16 mouse cellular contexts compared by ENCODE assay signal in the genomic region with DNA sequence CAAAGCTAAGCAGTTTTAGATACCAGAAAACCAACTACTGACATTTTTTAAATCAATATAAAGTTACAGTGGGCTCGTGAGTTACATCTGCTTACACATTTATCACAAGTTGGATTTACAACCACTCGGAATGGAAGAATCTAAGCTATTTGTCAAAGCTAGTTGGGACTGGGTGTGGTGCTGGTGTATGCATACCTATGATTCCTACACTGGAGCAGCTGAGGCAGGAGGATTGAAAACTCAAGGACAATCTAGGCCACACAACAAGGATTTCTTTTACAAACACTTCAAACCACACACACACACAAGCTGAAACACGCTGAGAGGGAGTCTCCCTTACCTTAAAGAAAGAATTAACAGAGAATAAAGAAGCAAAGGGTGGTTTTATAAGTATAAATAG.
"Had no signal": no experiment of that assay in that cellular context is flagged by ENCODE, and none has a peak within 500 bp of the region (broad histone marks: within the 10 kb centered on the region; RNA-seq: fewer than 3 reads in every experiment).

No protein-coding gene starts in this region.

- H3K4me3 ChIP-seq: megakaryocyte, embryonic 14.5 days; midbrain, embryonic 13.5 days; midbrain, embryonic 15.5 days; neural tube, embryonic 12.5 days; stomach, embryonic 15.5 days had no signal

- H3K9me3 ChIP-seq: megakaryocyte, embryonic 14.5 days; midbrain, embryonic 13.5 days; midbrain, embryonic 15.5 days; neural tube, embryonic 12.5 days; stomach, embryonic 15.5 days had no signal

- DNase-seq: lung, adult 18-20 months; lung, embryonic 14.5 days; lung, postnatal 14 days; lung, postnatal 36 days; right cerebral cortex, postnatal 14 days; thymus, adult 2 months; thymus, postnatal 25 days; thymus, postnatal 4 days had no signal

- H3K27me3 ChIP-seq: megakaryocyte, embryonic 14.5 days; midbrain, embryonic 13.5 days; midbrain, embryonic 15.5 days; neural tube, embryonic 12.5 days; stomach, embryonic 15.5 days had no signal

- H3K9ac ChIP-seq: lung, embryonic 14.5 days; midbrain, embryonic 13.5 days; midbrain, embryonic 15.5 days; neural tube, embryonic 12.5 days; stomach, embryonic 15.5 days had no signal

- H3K4me2 ChIP-seq: lung, embryonic 14.5 days; midbrain, embryonic 11.5 days; midbrain, embryonic 13.5 days; midbrain, embryonic 15.5 days; neural tube, embryonic 12.5 days; stomach, embryonic 15.5 days had no signal

- ATAC-seq: midbrain, embryonic 13.5 days; midbrain, embryonic 15.5 days had no signal

- H3K27ac ChIP-seq: macrophage; midbrain, embryonic 13.5 days; neural tube, embryonic 12.5 days; stomach, embryonic 15.5 days; stomach, postnatal 0 days had no signal

- H3K36me3 ChIP-seq: midbrain, embryonic 15.5 days; stomach, embryonic 15.5 days had no signal
